Mouse (Mus musculus): ENCODE measurements around the gene Pdzd4. TPM values are rescaled to one million over a fixed set of nuclear protein-coding genes. Genes with fewer than 3 reads are reported as not detected.

The Pdzd4 gene
- total RNA-seq, 1 experiment, result 55.2 TPM

GRCm38 (mm10) chrX:73748977-73749376 is 75.8 kb downstream of the Pdzd4 start:
- Histone ChIP-seq H3K27ac (ENCODE audit: insufficient read depth, low read depth, low read length, poor library complexity, severe bottlenecking) (no peak overlapping the region), H3K4me1 (ENCODE audit: control insufficient read depth in 2 of 2, insufficient read depth in 2 of 2, low read length in 2 of 2, poor library complexity in 1 of 2) (no peaks in the 10 kb centered on the region), H3K36me3 (ENCODE audit: control insufficient read depth, insufficient read depth, low read length, poor library complexity, severe bottlenecking) (no peaks in the 10 kb centered on the region), H3K4me3 (ENCODE audit: insufficient read depth in 1 of 2, low read depth in 1 of 2, low read length in 2 of 2, poor library complexity in 1 of 2, severe bottlenecking in 1 of 2) (no peak overlapping the region), H3K9me3 (ENCODE audit: control insufficient read depth, insufficient read depth, low read depth, low read length) (no peaks in the 10 kb centered on the region), H3K9ac (ENCODE audit: insufficient read depth, low read depth, low read length, poor library complexity, severe bottlenecking) (no peak overlapping the region)
- no peak for DNase-seq (ENCODE audit: low read depth, low spot score)
- TF ChIP-seq MAFK (IDR thresholded peaks at IDR 0.05; ENCODE audit: insufficient read depth, low read depth, low read length) (no peak), HCFC1 (IDR thresholded peaks at IDR 0.05; ENCODE audit: borderline replicate concordance, insufficient read depth, low read length) (no peak), ZC3H11A (IDR thresholded peaks at IDR 0.05; ENCODE audit: borderline replicate concordance, low read depth, low read length) (no peak), CHD2 (IDR thresholded peaks at IDR 0.05; ENCODE audit: low read depth, low read length) (no peak), ZNF384 (IDR thresholded peaks at IDR 0.05; ENCODE audit: low read depth, low read length) (no peak)
- in situ Hi-C loops (cut with MboI; ENCODE audit: low sequenced_read_pairs in 2 of 2, unreplicated experiment in 2 of 2), result no loop called here

GRCm38 (mm10) chrX:73744774-73745481 is 79.8 kb downstream of the Pdzd4 start:
- Histone ChIP-seq H3K36me3 (ENCODE audit: control insufficient read depth, insufficient read depth, low read length, poor library complexity, severe bottlenecking) (no peaks in the 10 kb centered on the region), H3K9me3 (ENCODE audit: control insufficient read depth, insufficient read depth, low read depth, low read length) (no peaks in the 10 kb centered on the region), H3K4me3 (ENCODE audit: insufficient read depth in 1 of 2, low read depth in 1 of 2, low read length in 2 of 2, poor library complexity in 1 of 2, severe bottlenecking in 1 of 2) (no peak overlapping the region), H3K27ac (ENCODE audit: insufficient read depth, low read depth, low read length, poor library complexity, severe bottlenecking) (no peak overlapping the region), H3K9ac (ENCODE audit: insufficient read depth, low read depth, low read length, poor library complexity, severe bottlenecking) (no peak overlapping the region), H3K4me1 (ENCODE audit: control insufficient read depth in 2 of 2, insufficient read depth in 2 of 2, low read length in 2 of 2, poor library complexity in 1 of 2) (peaks cover 0 to 3% of the 10 kb centered on the region in 2 experiments; a peak in 1 of 4 replicates)
- DNase-seq (ENCODE audit: low read depth, low spot score), result no peak
- in situ Hi-C loops (cut with MboI; ENCODE audit: low sequenced_read_pairs in 2 of 2, unreplicated experiment in 2 of 2), result no loop called here
- no peak for TF ChIP-seq MAFK (IDR thresholded peaks at IDR 0.05; ENCODE audit: insufficient read depth, low read depth, low read length)
- no peak for TF ChIP-seq HCFC1 (IDR thresholded peaks at IDR 0.05; ENCODE audit: borderline replicate concordance, insufficient read depth, low read length)
- TF ChIP-seq ZC3H11A (IDR thresholded peaks at IDR 0.05; ENCODE audit: borderline replicate concordance, low read depth, low read length), result no peak

Other genes starting within 250 kb of the Pdzd4 start
- 124 and 197 TPM in 2 replicates for gene Dusp9, start 185.6 kb downstream of the Pdzd4 start, total RNA-seq (2012; rRNA removed)
- gene Pnck, start 164.9 kb downstream of the Pdzd4 start, total RNA-seq (2012; rRNA removed), result 2.0 and 4.9 TPM in 2 replicates
- gene Slc6a8, start 151.8 kb downstream of the Pdzd4 start, total RNA-seq (2012; rRNA removed), result 83.4 and 133 TPM in 2 replicates
- 246 and 314 TPM in 2 replicates for gene Bcap31, start 108.8 kb downstream of the Pdzd4 start, total RNA-seq (2012; rRNA removed)
- 4.2 and 5.0 TPM in 2 replicates for gene Abcd1, start 108.4 kb downstream of the Pdzd4 start, total RNA-seq (2012; rRNA removed)
- 0.27 and 0.32 TPM in 2 replicates for gene Plxnb3, start 67.9 kb downstream of the Pdzd4 start, total RNA-seq (2012; rRNA removed)
- 1.2 and 1.5 TPM in 2 replicates for gene Srpk3, start 50.6 kb downstream of the Pdzd4 start, total RNA-seq (2012; rRNA removed)
- gene Idh3g, start 38.1 kb downstream of the Pdzd4 start, total RNA-seq (2012; rRNA removed), result 169 and 194 TPM in 2 replicates
- gene Ssr4, start 37.9 kb downstream of the Pdzd4 start, total RNA-seq (2012; rRNA removed), result 290 and 294 TPM in 2 replicates
- gene Avpr2, start 67.1 kb upstream of the Pdzd4 start, total RNA-seq (2012; rRNA removed), result 0.04 and 0.16 TPM in 2 replicates
- gene L1cam, start 71.1 kb upstream of the Pdzd4 start, total RNA-seq (2012; rRNA removed), result 6.0 TPM in 2 replicates
- 3.5 and 7.7 TPM in 2 replicates for gene Arhgap4, start 96.9 kb upstream of the Pdzd4 start, total RNA-seq (2012; rRNA removed)
- 142 and 145 TPM in 2 replicates for gene Naa10, start 97.0 kb upstream of the Pdzd4 start, total RNA-seq (2012; rRNA removed)
- gene Renbp, start 105.9 kb upstream of the Pdzd4 start, total RNA-seq (2012; rRNA removed), result 33.4 and 36.8 TPM in 2 replicates
- gene Hcfc1, start 141.4 kb upstream of the Pdzd4 start, total RNA-seq (2012; rRNA removed), result 89.6 and 95.7 TPM in 2 replicates
- gene Irak1, start 198.9 kb upstream of the Pdzd4 start, total RNA-seq (2012; rRNA removed), result 35.9 and 49.0 TPM in 2 replicates

All from ES-E14 (cell line).